Mouse (Mus musculus) embryonic fibroblast, embryonic 13.5 days (primary cell): ENCODE results near the gene Apex2. TPM values are rescaled to one million over a fixed set of nuclear protein-coding genes. Genes with fewer than 3 reads are reported as not detected.

Source experiments
- H3K27ac ChIP-seq: 2 replicates; pipeline ENCODE4 v1.5.1; 2012; ENCODE audit warnings: low read length, control low read depth, inconsistent platforms; ENCODE audit not compliant: insufficient read depth
- H3K4me1 ChIP-seq: 2 replicates; pipeline ENCODE4 v1.6.1; 2011; ENCODE audit warnings: low read length; ENCODE audit not compliant: control insufficient read depth, insufficient read depth
- H3K4me3 ChIP-seq: 2 replicates; pipeline ENCODE4 v1.5.1; 2011; ENCODE audit warnings: mild to moderate bottlenecking, control low read depth, low read length; ENCODE audit not compliant: insufficient read depth
- CTCF ChIP-seq: IDR thresholded peaks from 2 replicates; pipeline ENCODE4 v1.5.1; 2011; ENCODE audit warnings: mild to moderate bottlenecking, control low read depth, low read length, moderate library complexity, borderline replicate concordance; ENCODE audit not compliant: insufficient read depth
- POLR2A ChIP-seq: IDR thresholded peaks from 2 replicates; pipeline ENCODE4 v1.6.1; 2011; ENCODE audit warnings: low read depth, mild to moderate bottlenecking, control low read depth, low read length, moderate library complexity
- polyA plus RNA-seq: library from polyadenylated mRNA; stranded (reverse); fragments of >200 nt; gene quantifications from 2 replicates; pipeline ENCODE4 v1.2.4, GENCODE M21; 2011; ENCODE audit warnings: low read depth; ENCODE audit not compliant: missing spikeins, insufficient read length

The Apex2 gene
- polyA plus RNA-seq, 1 experiment: 19.1 TPM

DNA sequence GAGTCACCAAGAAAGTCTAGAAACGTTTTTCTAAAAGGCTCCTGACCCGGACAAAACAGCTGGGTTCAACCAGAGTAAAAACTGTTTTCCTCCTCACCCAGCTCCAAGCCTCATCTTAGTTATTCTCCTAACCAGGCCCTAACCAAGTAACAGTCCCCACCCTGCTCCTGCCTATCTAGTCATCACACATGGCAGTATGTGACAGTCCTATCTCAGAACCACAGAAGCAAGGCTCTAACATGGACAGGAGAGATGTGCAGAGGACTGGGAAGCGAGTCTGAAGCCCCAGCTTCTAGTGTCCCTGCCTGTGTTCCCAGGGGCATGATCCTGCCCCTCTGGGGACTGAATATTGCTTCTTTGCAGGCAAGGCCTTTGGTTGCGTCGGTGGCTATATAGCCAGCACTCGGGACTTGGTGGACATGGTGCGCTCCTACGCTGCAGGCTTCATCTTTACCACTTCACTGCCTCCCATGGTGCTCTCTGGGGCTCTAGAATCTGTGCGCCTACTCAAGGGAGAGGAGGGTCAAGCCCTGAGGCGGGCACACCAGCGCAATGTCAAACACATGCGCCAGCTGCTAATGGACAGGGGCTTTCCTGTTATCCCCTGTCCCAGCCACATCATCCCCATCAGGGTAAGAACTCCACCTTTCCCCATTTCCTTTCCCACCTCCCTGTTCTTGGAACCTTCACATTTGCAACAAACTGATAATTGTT, 24.9 kb downstream of the Apex2 start:
- Histone ChIP-seq H3K4me3 (no peak overlapping the region), H3K4me1 (no peaks in the 10 kb centered on the region), H3K27ac (no peak overlapping the region)
- TF ChIP-seq CTCF: no peak
- TF ChIP-seq POLR2A: no peak

DNA sequence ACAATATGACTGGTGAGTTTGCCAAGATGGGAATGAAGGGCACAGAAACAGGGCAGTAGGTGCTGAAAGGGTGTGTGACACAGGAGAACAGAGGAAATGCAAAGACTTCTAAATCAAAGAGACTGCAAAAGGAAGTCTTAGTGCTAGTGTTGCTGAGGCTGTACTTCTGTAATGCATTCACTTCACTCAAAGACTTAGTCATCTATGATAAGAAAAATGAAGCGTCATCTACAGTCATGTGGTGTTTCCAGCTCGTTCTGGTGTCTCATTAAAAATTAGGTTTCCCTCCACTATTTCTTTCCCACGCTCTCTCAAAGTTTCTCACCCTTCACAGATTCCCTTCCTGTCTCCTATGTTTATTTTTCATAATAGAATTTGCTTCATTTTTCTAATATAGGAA, 35.6 kb downstream of the Apex2 start:
- Histone ChIP-seq H3K4me1 (no peaks in the 10 kb centered on the region), H3K27ac (no peak overlapping the region), H3K4me3 (no peak overlapping the region)
- TF ChIP-seq POLR2A: no peak
- no peak for TF ChIP-seq CTCF

DNA sequence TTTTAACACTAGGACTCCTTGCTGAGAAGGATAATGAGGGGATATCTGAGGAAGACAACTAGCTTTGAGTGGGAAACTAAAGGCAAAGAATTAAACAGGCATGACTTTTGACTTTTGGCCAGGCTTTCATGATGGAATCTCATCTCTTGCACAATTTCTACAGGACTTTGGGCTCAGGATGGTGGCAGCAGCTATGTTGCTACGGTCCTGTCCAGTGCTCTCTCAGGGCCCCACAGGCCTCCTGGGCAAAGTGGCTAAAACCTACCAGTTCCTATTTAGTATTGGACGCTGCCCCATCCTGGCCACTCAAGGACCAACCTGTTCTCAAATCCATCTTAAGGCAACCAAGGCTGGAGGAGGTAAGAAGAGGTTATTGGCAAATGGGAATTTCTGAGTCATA, 37.7 kb downstream of the Apex2 start:
- TF ChIP-seq CTCF: no peak
- no peak for TF ChIP-seq POLR2A
- H3K4me1 ChIP-seq: no peaks in the 10 kb centered on the region
- no peak overlapping the region for H3K27ac ChIP-seq

DNA sequence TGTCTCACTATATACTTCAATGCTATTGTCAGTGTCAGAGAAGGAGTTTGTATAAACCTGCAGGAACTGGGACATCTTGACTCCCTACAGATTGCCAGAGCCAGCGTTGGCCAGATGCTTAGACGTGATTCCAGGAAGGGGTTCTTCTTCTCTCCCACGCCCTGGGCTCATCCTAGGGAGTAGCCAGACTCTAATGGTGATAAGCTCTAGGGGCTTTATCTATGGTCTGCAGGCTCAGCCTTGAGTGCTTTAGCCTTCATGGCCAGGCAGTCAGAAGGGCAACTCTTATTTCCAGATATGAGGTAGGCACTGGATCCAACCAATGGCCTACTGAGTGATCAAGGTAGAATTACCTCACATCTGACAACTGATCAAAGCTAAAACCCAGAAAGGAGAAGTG, 40.0 kb downstream of the Apex2 start:
- TF ChIP-seq CTCF (no peak), POLR2A (no peak)
- Histone ChIP-seq H3K27ac (no peak overlapping the region), H3K4me3 (no peak overlapping the region), H3K4me1 (no peaks in the 10 kb centered on the region)

More for the DNA sequence above, 37.7 kb downstream of the Apex2 start:
- H3K4me3 ChIP-seq: no peak overlapping the region

DNA sequence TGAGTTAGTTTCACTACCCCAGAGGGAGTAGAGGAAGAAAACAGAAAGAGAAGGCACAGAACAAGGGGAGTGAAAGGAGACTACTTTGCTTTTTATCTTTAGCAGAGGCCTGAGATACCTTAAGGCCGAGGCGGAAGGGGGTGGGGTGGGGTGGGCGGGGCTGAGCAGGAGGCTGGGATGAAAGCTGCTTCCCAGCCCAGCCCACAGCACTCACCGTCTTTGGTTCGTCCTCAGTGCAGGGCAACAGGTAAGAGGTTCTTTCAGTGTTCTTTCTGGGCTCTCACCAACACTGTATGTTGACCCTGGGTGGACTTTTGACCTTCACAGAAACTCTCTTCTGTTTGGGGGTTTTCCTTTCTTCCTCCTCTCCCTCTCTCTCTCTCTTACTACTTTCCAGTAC, 42.4 kb downstream of the Apex2 start, which contains the start of gene Alas2:
Gene Alas2 (plus strand): TSS at position 137 of the 400 bp plus-strand sequence.
- no peak within 1 kb of the TSS for H3K27ac ChIP-seq
- no peaks in the 10 kb centered on the region for H3K4me1 ChIP-seq
- H3K4me3 ChIP-seq: no peak within 1 kb of the TSS
- TF ChIP-seq POLR2A: no peak
- no peak for TF ChIP-seq CTCF

DNA sequence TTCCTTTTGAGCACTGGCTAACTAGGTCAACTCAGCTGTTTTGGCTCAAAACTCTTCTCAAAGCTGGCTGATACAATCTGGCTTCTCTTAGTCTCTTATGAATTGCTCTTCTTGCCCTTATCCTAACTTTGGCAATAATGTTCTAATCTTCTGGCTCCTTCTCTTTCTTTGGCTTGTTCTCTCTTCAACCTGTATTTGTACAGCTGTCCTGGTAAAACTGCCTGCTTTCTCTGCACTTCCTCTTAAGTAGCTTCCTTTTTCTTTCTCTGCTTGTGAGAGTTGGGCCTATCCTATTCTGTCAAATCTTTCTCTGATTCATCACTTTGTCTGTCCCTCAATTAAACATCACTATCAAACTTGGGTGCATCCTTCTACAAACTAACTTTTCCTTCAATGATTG, 48.0 kb downstream of the Apex2 start:
- Histone ChIP-seq H3K4me1 (no peaks in the 10 kb centered on the region), H3K27ac (no peak overlapping the region), H3K4me3 (no peak overlapping the region)
- TF ChIP-seq POLR2A (no peak), CTCF (no peak)

DNA sequence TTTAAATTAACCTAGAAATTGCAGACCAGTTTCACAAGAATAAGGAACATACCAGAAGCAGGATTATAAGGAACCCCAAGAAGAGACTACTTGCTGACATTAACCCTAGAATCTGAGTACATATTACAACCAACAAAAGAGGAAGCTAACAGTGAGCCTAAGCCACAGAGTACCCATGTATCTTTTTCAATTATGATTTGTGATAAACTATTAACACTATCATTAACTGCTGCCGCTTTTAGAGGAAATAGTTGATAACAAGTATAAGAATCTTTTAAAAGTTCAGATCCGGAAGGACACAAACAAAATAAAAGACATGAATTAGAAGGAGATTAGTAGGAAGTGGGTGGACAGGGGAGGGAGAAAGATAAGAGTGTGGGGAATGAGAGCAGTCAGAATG, 49.6 kb downstream of the Apex2 start:
- Histone ChIP-seq H3K4me3 (no peak overlapping the region), H3K4me1 (no peaks in the 10 kb centered on the region), H3K27ac (no peak overlapping the region)
- no peak for TF ChIP-seq CTCF
- TF ChIP-seq POLR2A: no peak

DNA sequence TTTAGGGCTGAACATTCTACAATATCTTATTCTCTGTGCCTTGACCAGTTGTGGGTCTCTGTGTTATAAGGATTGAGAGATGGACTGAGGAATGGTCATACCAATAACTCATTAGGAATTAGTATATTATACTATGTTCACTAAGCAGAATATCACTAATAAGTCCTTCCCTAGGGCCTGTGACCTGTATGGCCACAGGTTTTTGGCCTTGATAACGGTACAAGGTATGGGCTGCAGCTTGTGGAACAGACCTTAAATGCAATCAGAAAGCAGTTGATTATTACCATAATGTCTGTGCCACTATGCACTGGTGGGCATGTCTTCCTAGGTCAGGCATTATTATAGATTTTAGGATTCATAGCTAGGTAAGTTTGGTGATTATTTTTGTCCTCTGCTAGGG, 73.2 kb downstream of the Apex2 start:
- TF ChIP-seq POLR2A (no peak), CTCF (no peak)
- Histone ChIP-seq H3K4me1 (no peaks in the 10 kb centered on the region), H3K27ac (no peak overlapping the region), H3K4me3 (no peak overlapping the region)

DNA sequence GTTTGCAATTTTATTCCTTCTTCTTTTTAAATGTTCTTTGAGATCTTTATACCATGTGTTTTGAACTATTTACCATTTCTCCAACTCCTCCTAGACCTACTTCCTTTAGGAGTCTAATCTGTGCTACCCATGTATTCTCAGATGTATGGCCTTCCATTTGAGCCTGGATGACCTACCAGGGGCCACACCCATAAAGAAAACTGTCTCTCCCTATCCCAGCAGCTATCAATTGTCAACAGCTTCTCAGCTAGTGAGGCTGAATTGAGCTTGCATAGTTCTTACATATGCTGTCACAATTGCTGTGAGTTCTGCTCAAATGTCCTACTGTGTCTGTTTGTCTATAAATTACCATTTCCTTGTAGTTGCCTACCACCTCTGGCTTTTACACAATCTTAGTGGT, 73.7 kb downstream of the Apex2 start:
- no peaks in the 10 kb centered on the region for H3K4me1 ChIP-seq
- no peak overlapping the region for H3K4me3 ChIP-seq
- H3K27ac ChIP-seq: no peak overlapping the region
- TF ChIP-seq CTCF (no peak), POLR2A (no peak)

DNA sequence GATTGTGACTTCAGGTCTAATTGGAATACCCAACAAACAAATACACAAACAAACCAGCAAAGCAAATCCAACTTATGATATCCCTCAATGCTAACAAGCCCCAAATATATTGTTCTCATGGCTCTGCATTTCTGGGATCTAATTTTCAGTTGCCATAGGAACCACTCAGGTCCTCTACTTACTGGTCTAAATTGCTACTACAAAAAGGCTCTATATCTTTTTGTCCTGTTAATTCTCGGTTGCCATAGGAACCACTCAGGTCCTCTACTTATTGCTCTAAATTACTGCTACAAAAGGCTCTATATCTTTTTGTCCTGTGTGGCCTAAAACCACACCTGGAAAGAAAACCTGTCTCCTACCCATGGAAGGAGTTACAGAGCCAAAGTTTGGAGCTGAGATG, 75.5 kb downstream of the Apex2 start:
- no peak overlapping the region for H3K4me3 ChIP-seq
- H3K27ac ChIP-seq: no peak overlapping the region
- no peak for TF ChIP-seq CTCF
- no peak for TF ChIP-seq POLR2A
- no peaks in the 10 kb centered on the region for H3K4me1 ChIP-seq
